Mouse (Mus musculus) liver, postnatal 0 days (tissue): ENCODE data around the gene Pex14.

Source experiments
- CTCF ChIP-seq: sonication (generic); IDR thresholded peaks from 2 replicates; pipeline ENCODE4 v1.5.1; 2016; ENCODE audit warnings: antibody characterized with exemption, low read depth
- EP300 ChIP-seq: IDR thresholded peaks from 2 replicates; pipeline ENCODE4 v1.6.1; 2016; ENCODE audit warnings: antibody characterized with exemption, low read depth, mild to moderate bottlenecking

DNA sequence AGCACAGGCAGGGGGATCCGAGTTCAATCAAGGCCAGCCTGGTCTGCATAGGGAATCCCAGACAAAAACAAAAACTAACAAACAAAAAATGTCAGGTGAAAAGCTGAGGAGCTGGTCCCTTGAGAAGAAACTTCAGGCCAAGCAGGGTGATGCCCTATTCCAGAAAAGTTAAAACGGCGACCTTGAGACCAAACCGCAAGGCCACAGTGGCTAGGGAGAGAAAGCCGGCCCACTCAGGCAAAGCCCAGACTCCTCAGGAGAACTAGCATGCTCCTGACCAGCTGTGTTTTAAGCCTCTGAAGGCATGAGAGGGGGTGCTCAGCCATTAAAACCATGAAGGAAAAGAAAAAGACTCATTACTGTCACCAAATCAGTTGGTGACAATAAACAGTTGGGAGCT is 14.3 kb downstream of the Pex14 start:
- no peak for TF ChIP-seq CTCF
- TF ChIP-seq EP300, result no peak
